Mouse (Mus musculus): Measurements from ENCODE around the gene Trak1. TPM values are rescaled to one million over a fixed set of nuclear protein-coding genes. Genes with fewer than 3 reads are reported as not detected.

Gene Trak1
- polyA plus RNA-seq, 1 experiment: 31.0 TPM

- Histone ChIP-seq H3K27me3 (ENCODE audit: control insufficient read depth, insufficient read depth, low read length) (no peaks in the 10 kb centered on the region), H3K4me1 (ENCODE audit: control insufficient read depth, insufficient read depth, insufficient read length) (peaks cover 3% of the 10 kb centered on the region; the same call in 1 of the 2 replicates), H3K36me3 (ENCODE audit: control insufficient read depth, insufficient read depth, low read length) (no peaks in the 10 kb centered on the region), H3K4me3 (ENCODE audit: extremely low read depth, insufficient read depth, insufficient read length) (no peak overlapping the region), H3K27ac (ENCODE audit: insufficient read depth, low read length) (no peak overlapping the region)
- 79% methylated on average over 7 of the region's 7 CpGs for WGBS
- no peak for TF ChIP-seq POLR2A (IDR thresholded peaks at IDR 0.05; ENCODE audit: low read depth, low read length)
- no peak for TF ChIP-seq CTCF (IDR thresholded peaks at IDR 0.05; ENCODE audit: extremely low read depth, insufficient read depth, insufficient read length, insufficient replicate concordance)
- no peak for DNase-seq (ENCODE audit: low read depth in 1 of 2, low spot score in 2 of 2)
Observed at GRCm38 (mm10) chr9:121293187-121293586, 4.1 kb upstream of the Trak1 start.

DNA sequence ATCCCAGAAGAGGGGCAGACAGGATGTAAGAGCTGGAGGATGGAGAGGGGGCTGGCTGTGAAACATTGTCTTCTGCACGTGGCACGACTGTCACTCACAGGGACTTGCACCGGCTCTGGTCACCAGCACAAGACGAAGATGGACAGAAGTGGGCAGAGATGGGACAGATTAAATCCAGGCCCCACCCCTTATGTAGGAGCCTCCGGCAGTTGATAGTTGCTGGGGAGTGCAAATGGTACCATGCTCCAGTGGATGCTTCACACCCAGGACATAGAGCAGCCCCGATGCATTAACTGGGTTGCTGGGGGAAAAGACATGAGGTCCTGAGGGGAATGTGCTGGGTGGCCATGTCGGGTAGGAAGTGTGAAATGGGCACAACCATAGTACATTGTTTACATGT, 2.1 kb upstream of the Trak1 start:
- no peak for DNase-seq (ENCODE audit: low read depth in 1 of 2, low spot score in 2 of 2)
- Histone ChIP-seq H3K4me1 (ENCODE audit: control insufficient read depth, insufficient read depth, insufficient read length) (peaks cover 18% of the 10 kb centered on the region; the same call in 1 of the 2 replicates), H3K27me3 (ENCODE audit: control insufficient read depth, insufficient read depth, low read length) (no peaks in the 10 kb centered on the region), H3K4me3 (ENCODE audit: extremely low read depth, insufficient read depth, insufficient read length) (no peak overlapping the region), H3K36me3 (ENCODE audit: control insufficient read depth, insufficient read depth, low read length) (no peaks in the 10 kb centered on the region), H3K27ac (ENCODE audit: insufficient read depth, low read length) (no peak overlapping the region)
- WGBS: 83% methylated on average over 7 of the region's 7 CpGs
- TF ChIP-seq POLR2A (IDR thresholded peaks at IDR 0.05; ENCODE audit: low read depth, low read length) (no peak), CTCF (IDR thresholded peaks at IDR 0.05; ENCODE audit: extremely low read depth, insufficient read depth, insufficient read length, insufficient replicate concordance) (no peak)

DNA sequence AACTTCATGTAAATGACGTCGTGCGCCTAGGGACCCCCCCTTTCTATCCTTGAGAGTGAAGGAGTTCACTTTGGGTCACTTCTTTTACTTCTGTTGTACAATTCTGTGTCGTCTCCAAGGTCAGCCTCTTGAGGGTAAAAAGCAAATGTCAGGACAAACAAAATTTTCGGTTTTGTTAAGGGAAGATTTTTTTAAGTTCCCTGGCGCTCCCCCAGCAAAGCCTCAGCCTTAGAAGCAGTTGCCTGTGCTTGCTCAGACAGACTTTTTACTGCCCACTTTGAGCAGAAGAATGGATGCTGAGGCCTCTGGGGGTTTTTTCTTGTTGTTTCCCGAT, 730 bp downstream of the Trak1 start:
- no peaks in the 10 kb centered on the region for H3K27me3 ChIP-seq (ENCODE audit: control insufficient read depth, insufficient read depth, low read length)
- 0% methylated on average over 7 of the region's 7 CpGs for WGBS

DNA sequence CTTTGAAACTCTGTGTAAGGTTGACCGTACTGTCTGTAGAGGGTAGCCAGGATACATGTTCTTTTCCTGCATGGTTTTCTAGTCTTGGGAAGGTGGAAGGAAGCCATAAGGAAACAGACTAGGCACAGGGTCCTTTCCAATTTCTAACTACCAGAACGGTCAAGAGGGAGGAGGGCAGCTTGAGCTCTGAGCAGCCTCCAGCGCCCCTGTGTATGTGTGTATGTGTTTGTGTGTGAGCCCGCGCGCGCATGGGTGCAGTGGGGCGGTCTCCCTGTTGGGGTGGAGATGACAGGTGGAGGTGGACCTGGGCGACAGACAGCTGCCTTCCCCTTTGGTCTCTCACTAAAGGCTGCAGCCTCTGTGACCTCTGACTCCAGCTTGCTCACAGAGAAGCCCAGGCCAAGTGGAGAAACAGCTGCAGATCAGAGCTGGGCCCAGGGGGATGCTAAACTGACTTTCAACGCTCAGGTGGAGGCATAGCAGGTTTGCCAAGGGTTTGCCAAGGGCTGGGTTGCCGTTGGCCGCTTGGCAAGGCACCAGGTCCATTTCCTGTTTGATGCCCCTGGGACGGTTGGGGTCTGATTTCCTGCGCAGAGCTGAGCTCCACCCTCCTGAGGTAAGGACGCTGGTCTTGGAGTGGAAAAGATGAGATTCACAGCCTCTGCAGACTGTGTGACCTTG, 1.2 kb downstream of the Trak1 start:
- peak; percentile 36 to 61 for DNase-seq (ENCODE audit: low read depth in 1 of 2, low spot score in 2 of 2)
- TF ChIP-seq POLR2A (IDR thresholded peaks at IDR 0.05; ENCODE audit: low read depth, low read length) (no peak), CTCF (IDR thresholded peaks at IDR 0.05; ENCODE audit: extremely low read depth, insufficient read depth, insufficient read length, insufficient replicate concordance) (no peak)
- Histone ChIP-seq H3K27ac (ENCODE audit: insufficient read depth, low read length) (peak overlapping the region; percentile 90), H3K4me1 (ENCODE audit: control insufficient read depth, insufficient read depth, insufficient read length) (peaks cover 33% of the 10 kb centered on the region; the same call in 1 of the 2 replicates), H3K27me3 (ENCODE audit: control insufficient read depth, insufficient read depth, low read length) (no peaks in the 10 kb centered on the region), H3K4me3 (ENCODE audit: extremely low read depth, insufficient read depth, insufficient read length) (peak overlapping the region; percentile 62), H3K36me3 (ENCODE audit: control insufficient read depth, insufficient read depth, low read length) (no peaks in the 10 kb centered on the region)
- 4% methylated on average over 15 of the region's 15 CpGs for WGBS

More for the DNA sequence above, 730 bp downstream of the Trak1 start:
- Histone ChIP-seq H3K4me1 (ENCODE audit: control insufficient read depth, insufficient read depth, insufficient read length) (peaks cover 33% of the 10 kb centered on the region; the same call in 1 of the 2 replicates), H3K27ac (ENCODE audit: insufficient read depth, low read length) (peak overlapping the region; percentile 90), H3K4me3 (ENCODE audit: extremely low read depth, insufficient read depth, insufficient read length) (peak overlapping the region; percentile 62), H3K36me3 (ENCODE audit: control insufficient read depth, insufficient read depth, low read length) (no peaks in the 10 kb centered on the region)
- TF ChIP-seq CTCF (IDR thresholded peaks at IDR 0.05; ENCODE audit: extremely low read depth, insufficient read depth, insufficient read length, insufficient replicate concordance): no peak
- TF ChIP-seq POLR2A (IDR thresholded peaks at IDR 0.05; ENCODE audit: low read depth, low read length): no peak
- peak in 1 of 2 experiments; percentile 8 for DNase-seq (ENCODE audit: low read depth in 1 of 2, low spot score in 2 of 2)

DNA sequence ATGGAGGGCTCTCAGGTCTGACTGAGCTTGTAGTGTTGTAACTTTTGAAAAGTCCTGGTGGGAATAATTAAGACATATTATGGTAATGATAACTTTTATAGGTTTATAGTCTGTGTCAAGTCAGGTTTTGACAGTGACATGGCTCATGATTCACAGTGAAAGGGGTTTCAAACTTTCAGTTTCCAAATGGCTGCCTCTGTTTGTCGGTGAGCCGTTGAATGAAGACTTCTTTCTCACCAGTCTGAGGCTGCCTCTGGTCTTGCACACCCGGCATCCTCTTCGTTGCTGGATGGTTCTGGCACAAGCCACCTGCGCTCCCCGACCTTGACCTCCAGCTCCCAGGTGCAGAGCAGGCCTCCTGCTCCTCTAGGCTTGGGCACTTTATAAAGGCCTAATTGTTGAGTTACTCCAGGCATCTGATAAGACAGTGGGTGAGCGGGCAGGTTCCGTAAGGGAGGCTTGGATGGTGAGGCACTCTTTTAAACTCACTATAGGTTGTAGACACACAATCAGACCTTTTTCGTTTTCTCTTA, 2.0 kb downstream of the Trak1 start:
- Histone ChIP-seq H3K4me3 (ENCODE audit: extremely low read depth, insufficient read depth, insufficient read length) (peak overlapping the region; percentile 19; the same call in 1 of the 2 replicates), H3K27ac (ENCODE audit: insufficient read depth, low read length) (peak overlapping the region; percentile 80), H3K27me3 (ENCODE audit: control insufficient read depth, insufficient read depth, low read length) (no peaks in the 10 kb centered on the region), H3K36me3 (ENCODE audit: control insufficient read depth, insufficient read depth, low read length) (no peaks in the 10 kb centered on the region), H3K4me1 (ENCODE audit: control insufficient read depth, insufficient read depth, insufficient read length) (peaks cover 33% of the 10 kb centered on the region; the same call in 1 of the 2 replicates)
- no peak for TF ChIP-seq CTCF (IDR thresholded peaks at IDR 0.05; ENCODE audit: extremely low read depth, insufficient read depth, insufficient read length, insufficient replicate concordance)
- TF ChIP-seq POLR2A (IDR thresholded peaks at IDR 0.05; ENCODE audit: low read depth, low read length): no peak
- 39% methylated on average over 9 of the region's 9 CpGs for WGBS
- DNase-seq (ENCODE audit: low read depth in 1 of 2, low spot score in 2 of 2): no peak

- DNase-seq (ENCODE audit: low read depth in 1 of 2, low spot score in 2 of 2): no peak
- Histone ChIP-seq H3K36me3 (ENCODE audit: control insufficient read depth, insufficient read depth, low read length) (no peaks in the 10 kb centered on the region), H3K27me3 (ENCODE audit: control insufficient read depth, insufficient read depth, low read length) (no peaks in the 10 kb centered on the region), H3K4me1 (ENCODE audit: control insufficient read depth, insufficient read depth, insufficient read length) (peaks cover 36% of the 10 kb centered on the region), H3K4me3 (ENCODE audit: extremely low read depth, insufficient read depth, insufficient read length) (no peak overlapping the region), H3K27ac (ENCODE audit: insufficient read depth, low read length) (peak overlapping the region; percentile 80)
- 89% methylated on average over 19 of the region's 19 CpGs for WGBS
- no peak for TF ChIP-seq CTCF (IDR thresholded peaks at IDR 0.05; ENCODE audit: extremely low read depth, insufficient read depth, insufficient read length, insufficient replicate concordance)
- TF ChIP-seq POLR2A (IDR thresholded peaks at IDR 0.05; ENCODE audit: low read depth, low read length): no peak
Observed at GRCm38 (mm10) chr9:121299976-121300570, 2.8 kb downstream of the Trak1 start.
